Mouse (Mus musculus) cerebellum, adult 2 months (tissue): ENCODE data around the gene Stard3.
"Not testable (repeated sequence)": the region's sequence is repeated elsewhere in the genome, so short reads cannot be mapped to it uniquely, and the experiment has no call there.

Experiments used
- CTCF ChIP-seq: fragments of 200-500 bp; IDR thresholded peaks from 2 replicates; pipeline ENCODE4 v1.5.1; 2011; ENCODE audit warnings: low read depth, mild to moderate bottlenecking, control low read depth, low read length, moderate library complexity, borderline replicate concordance; ENCODE audit not compliant: insufficient read depth
- POLR2A ChIP-seq: fragments of 200-500 bp; IDR thresholded peaks from 2 replicates; pipeline ENCODE4 v1.6.1; 2011; ENCODE audit warnings: low read length, control low read depth, borderline replicate concordance; ENCODE audit not compliant: insufficient read depth

DNA sequence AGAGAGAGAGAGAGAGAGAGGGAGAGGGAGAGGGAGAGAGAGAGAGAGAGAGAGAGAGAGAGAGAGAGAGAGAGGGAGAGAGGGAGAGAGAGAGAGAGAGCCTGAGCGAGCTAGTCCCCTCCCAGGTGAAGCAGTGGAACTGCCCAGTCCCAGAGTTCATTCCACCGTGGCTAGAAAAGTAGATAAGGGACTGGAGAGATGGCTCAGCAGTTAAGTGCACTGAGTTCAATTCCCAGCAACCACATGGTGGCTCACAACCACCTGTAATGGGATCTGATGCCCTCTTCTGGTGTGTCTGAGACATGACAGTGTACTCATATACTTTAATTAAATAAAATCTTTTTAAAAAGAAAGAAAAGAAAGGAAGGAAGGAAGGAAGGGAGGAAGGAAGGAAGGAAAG lies 24.2 kb downstream of the Stard3 start:
- TF ChIP-seq POLR2A, result not testable (repeated sequence)
- TF ChIP-seq CTCF, result 0 out of 2 replicates have a peak, but pooled peaks have one; percentile 4
